Mouse (Mus musculus): ENCODE data around the gene Anks1b. TPM values are rescaled to one million over a fixed set of nuclear protein-coding genes. Genes with fewer than 3 reads are reported as not detected.

The Anks1b gene
- polyA plus RNA-seq, 1 experiment, result 0.19 TPM

DNA sequence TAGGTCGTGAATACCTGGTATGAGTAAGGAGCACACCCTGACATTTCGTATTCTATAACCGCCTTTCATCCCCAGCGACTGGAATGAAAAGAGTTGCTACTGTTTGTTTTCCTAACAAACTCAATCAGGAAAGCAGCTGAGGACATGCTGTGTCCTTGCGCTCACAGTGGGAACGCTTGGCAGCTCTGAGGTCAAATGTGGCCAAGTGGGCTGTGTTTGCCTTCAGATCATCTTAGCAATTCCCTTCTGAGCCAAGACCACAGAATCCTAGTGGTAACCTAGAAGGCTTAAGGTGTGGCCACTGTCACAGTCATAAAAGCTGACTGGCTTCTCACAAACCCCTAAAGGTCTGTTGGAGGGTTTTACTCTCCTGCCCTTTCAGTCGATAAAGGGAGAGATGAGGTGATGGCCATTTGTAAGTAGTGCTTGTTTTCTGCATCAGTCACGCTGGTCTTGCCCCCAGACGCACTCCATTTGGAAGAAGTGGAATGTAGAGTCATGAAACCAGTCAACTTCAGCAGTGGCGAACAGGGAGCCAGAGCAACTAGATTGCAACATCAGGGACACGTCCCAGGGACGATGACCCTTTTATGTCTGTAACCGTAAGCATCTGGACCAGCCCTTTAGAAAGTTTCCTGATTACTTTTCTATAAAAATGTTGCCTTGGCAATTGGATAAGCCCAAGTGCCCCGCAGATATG, 1068.8 kb downstream of the Anks1b start:
- H3K27me3 ChIP-seq (ENCODE audit: control insufficient read depth, insufficient read depth, low read length), result no peaks in the 10 kb centered on the region
- WGBS, result 89% methylated on average over 14 of the region's 14 CpGs
- H3K4me3 ChIP-seq (ENCODE audit: extremely low read depth, insufficient read depth, insufficient read length), result no peak overlapping the region
- no peak for TF ChIP-seq POLR2A (IDR thresholded peaks at IDR 0.05; ENCODE audit: low read depth, low read length)
- TF ChIP-seq CTCF (IDR thresholded peaks at IDR 0.05; ENCODE audit: extremely low read depth, insufficient read depth, insufficient read length, insufficient replicate concordance), result no peak
- H3K27ac ChIP-seq (ENCODE audit: insufficient read depth, low read length), result no peak overlapping the region
- DNase-seq (ENCODE audit: low read depth in 1 of 2, low spot score in 2 of 2), result no peak
- H3K4me1 ChIP-seq (ENCODE audit: control insufficient read depth, insufficient read depth, insufficient read length), result no peaks in the 10 kb centered on the region
- H3K36me3 ChIP-seq (ENCODE audit: control insufficient read depth, insufficient read depth, low read length), result no peaks in the 10 kb centered on the region

DNA sequence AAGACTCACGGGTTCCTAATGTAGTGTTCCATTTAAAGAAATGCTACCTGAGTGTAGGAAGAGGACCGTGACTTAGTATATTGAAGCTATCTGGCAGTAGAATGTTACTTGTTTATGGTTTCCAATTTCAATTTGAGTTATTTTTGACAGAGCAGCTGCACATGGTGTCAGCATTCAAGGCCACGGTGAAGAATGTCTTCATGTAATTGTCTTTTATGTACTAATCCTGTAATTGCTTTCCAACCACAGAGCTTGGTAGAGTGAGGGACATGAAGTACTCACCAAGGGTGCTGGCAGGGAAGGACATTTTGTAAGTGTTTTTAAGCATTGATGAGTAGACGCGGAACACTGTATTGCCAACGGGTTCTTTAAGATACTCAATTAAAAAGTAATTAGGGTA, 1073.7 kb downstream of the Anks1b start:
- TF ChIP-seq POLR2A (IDR thresholded peaks at IDR 0.05; ENCODE audit: low read depth, low read length) (no peak), CTCF (IDR thresholded peaks at IDR 0.05; ENCODE audit: extremely low read depth, insufficient read depth, insufficient read length, insufficient replicate concordance) (no peak)
- 88% methylated on average over 6 of the region's 6 CpGs for WGBS

DNA sequence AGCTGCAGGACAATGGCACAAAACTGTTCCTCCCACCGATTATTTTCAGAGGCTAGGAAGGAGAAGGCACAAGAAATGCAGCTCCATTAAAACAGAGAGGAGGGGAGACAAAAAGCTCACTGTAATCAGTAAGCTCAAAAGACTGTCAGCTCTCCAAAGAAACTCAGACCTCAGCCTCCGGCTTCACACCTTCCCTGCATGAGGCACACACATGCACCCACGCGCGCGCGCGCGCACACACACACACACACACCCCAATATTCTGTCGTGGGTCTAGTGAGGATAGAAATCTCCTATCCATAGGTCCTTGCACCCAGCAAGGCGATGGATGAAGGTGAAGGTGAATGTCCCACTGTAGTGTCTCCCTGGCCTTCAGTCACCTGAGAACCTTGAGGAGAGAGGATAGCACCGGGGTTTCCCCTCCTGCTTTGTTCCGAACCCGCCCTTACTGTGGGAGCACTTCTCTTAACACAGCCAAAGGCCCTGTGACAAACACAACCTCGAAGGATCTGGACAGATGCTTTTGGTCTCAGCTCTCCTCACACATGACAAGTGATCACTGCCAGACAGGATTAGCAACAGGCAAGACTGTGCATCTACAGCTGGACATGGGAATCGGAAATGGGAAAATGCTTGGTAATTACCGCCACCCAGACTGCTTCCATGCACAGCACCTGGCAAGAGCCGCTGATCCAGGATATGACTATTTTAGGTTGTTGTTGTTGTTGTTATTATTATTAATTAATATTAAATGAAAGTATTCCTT, 1074.5 kb downstream of the Anks1b start:
- 91% methylated on average over 18 of the region's 18 CpGs for WGBS

More for the DNA sequence above, 1073.7 kb downstream of the Anks1b start:
- no peak overlapping the region for H3K27ac ChIP-seq (ENCODE audit: insufficient read depth, low read length)
- H3K27me3 ChIP-seq (ENCODE audit: control insufficient read depth, insufficient read depth, low read length), result no peaks in the 10 kb centered on the region
- no peak for DNase-seq (ENCODE audit: low read depth in 1 of 2, low spot score in 2 of 2)
- no peaks in the 10 kb centered on the region for H3K4me1 ChIP-seq (ENCODE audit: control insufficient read depth, insufficient read depth, insufficient read length)
- H3K4me3 ChIP-seq (ENCODE audit: extremely low read depth, insufficient read depth, insufficient read length), result no peak overlapping the region
- H3K36me3 ChIP-seq (ENCODE audit: control insufficient read depth, insufficient read depth, low read length), result no peaks in the 10 kb centered on the region

DNA sequence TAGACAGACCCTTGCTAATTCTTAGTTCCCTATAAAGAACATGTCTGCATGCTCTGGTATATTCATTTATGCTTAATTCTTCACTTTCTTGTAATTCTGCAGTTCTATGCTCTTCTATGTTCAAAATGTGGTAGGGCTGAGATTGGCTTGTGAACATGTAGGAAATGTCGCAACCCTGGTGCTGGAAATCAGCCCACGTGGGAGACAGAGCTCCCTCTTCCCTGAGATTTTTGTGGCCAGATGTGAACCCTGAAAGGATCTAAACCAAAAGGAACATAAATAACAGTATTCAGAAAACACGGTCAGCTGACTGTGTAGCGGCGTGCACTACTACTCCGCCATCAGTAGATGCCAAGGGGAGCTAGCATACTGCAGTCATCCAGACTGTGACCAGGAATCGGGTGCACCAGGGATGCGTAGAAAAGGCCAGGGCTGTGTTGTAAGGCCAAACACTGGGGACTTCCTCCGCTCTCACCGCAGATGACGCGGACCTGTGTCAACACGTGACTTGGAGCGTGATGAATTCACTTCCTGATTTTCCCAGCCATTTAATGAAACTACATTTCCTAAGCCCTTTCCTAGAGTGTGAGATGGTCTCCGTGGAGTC, 1079.9 kb downstream of the Anks1b start:
- TF ChIP-seq CTCF (IDR thresholded peaks at IDR 0.05; ENCODE audit: extremely low read depth, insufficient read depth, insufficient read length, insufficient replicate concordance), result no peak
- no peak for TF ChIP-seq POLR2A (IDR thresholded peaks at IDR 0.05; ENCODE audit: low read depth, low read length)
- H3K4me1 ChIP-seq (ENCODE audit: control insufficient read depth, insufficient read depth, insufficient read length), result no peaks in the 10 kb centered on the region
- WGBS, result 89% methylated on average over 15 of the region's 15 CpGs

More for the DNA sequence above, 1074.5 kb downstream of the Anks1b start:
- no peaks in the 10 kb centered on the region for H3K4me1 ChIP-seq (ENCODE audit: control insufficient read depth, insufficient read depth, insufficient read length)
- TF ChIP-seq POLR2A (IDR thresholded peaks at IDR 0.05; ENCODE audit: low read depth, low read length) (no peak), CTCF (IDR thresholded peaks at IDR 0.05; ENCODE audit: extremely low read depth, insufficient read depth, insufficient read length, insufficient replicate concordance) (no peak)
- H3K27ac ChIP-seq (ENCODE audit: insufficient read depth, low read length), result no peak overlapping the region
- DNase-seq (ENCODE audit: low read depth in 1 of 2, low spot score in 2 of 2), result no peak
- H3K27me3 ChIP-seq (ENCODE audit: control insufficient read depth, insufficient read depth, low read length), result no peaks in the 10 kb centered on the region
- H3K36me3 ChIP-seq (ENCODE audit: control insufficient read depth, insufficient read depth, low read length), result no peaks in the 10 kb centered on the region
- H3K4me3 ChIP-seq (ENCODE audit: extremely low read depth, insufficient read depth, insufficient read length), result no peak overlapping the region

GRCm38 (mm10) chr10:90953821-90954220, 1080.5 kb downstream of the Anks1b start:
- no peaks in the 10 kb centered on the region for H3K4me1 ChIP-seq (ENCODE audit: control insufficient read depth, insufficient read depth, insufficient read length)
- DNase-seq (ENCODE audit: low read depth in 1 of 2, low spot score in 2 of 2), result no peak
- H3K4me3 ChIP-seq (ENCODE audit: extremely low read depth, insufficient read depth, insufficient read length), result no peak overlapping the region
- TF ChIP-seq CTCF (IDR thresholded peaks at IDR 0.05; ENCODE audit: extremely low read depth, insufficient read depth, insufficient read length, insufficient replicate concordance), result no peak
- no peak for TF ChIP-seq POLR2A (IDR thresholded peaks at IDR 0.05; ENCODE audit: low read depth, low read length)
- WGBS, result 82% methylated on average over 6 of the region's 6 CpGs
- no peaks in the 10 kb centered on the region for H3K36me3 ChIP-seq (ENCODE audit: control insufficient read depth, insufficient read depth, low read length)
- H3K27me3 ChIP-seq (ENCODE audit: control insufficient read depth, insufficient read depth, low read length), result no peaks in the 10 kb centered on the region
- no peak overlapping the region for H3K27ac ChIP-seq (ENCODE audit: insufficient read depth, low read length)

More for the DNA sequence above, 1079.9 kb downstream of the Anks1b start:
- H3K36me3 ChIP-seq (ENCODE audit: control insufficient read depth, insufficient read depth, low read length), result no peaks in the 10 kb centered on the region
- DNase-seq (ENCODE audit: low read depth in 1 of 2, low spot score in 2 of 2), result no peak
- no peak overlapping the region for H3K27ac ChIP-seq (ENCODE audit: insufficient read depth, low read length)
- no peak overlapping the region for H3K4me3 ChIP-seq (ENCODE audit: extremely low read depth, insufficient read depth, insufficient read length)
- no peaks in the 10 kb centered on the region for H3K27me3 ChIP-seq (ENCODE audit: control insufficient read depth, insufficient read depth, low read length)

GRCm38 (mm10) chr10:90960374-90960773, 1087.1 kb downstream of the Anks1b start:
- Histone ChIP-seq H3K4me1 (ENCODE audit: control insufficient read depth, insufficient read depth, insufficient read length) (no peaks in the 10 kb centered on the region), H3K4me3 (ENCODE audit: extremely low read depth, insufficient read depth, insufficient read length) (no peak overlapping the region), H3K27me3 (ENCODE audit: control insufficient read depth, insufficient read depth, low read length) (no peaks in the 10 kb centered on the region), H3K36me3 (ENCODE audit: control insufficient read depth, insufficient read depth, low read length) (no peaks in the 10 kb centered on the region), H3K27ac (ENCODE audit: insufficient read depth, low read length) (no peak overlapping the region)
- WGBS, result 81% methylated on average over 7 of the region's 7 CpGs
- no peak for TF ChIP-seq CTCF (IDR thresholded peaks at IDR 0.05; ENCODE audit: extremely low read depth, insufficient read depth, insufficient read length, insufficient replicate concordance)
- TF ChIP-seq POLR2A (IDR thresholded peaks at IDR 0.05; ENCODE audit: low read depth, low read length), result no peak
- no peak for DNase-seq (ENCODE audit: low read depth in 1 of 2, low spot score in 2 of 2)
